Mouse (Mus musculus) embryonic facial prominence, embryonic 11.5 days (tissue): ENCODE data around the gene Fbxw11. TPM values are rescaled to one million over a fixed set of nuclear protein-coding genes. Genes with fewer than 3 reads are reported as not detected.
"Not testable (repeated sequence)": the region's sequence is repeated elsewhere in the genome, so short reads cannot be mapped to it uniquely, and the experiment has no call there.

ENCODE experiments used
- ATAC-seq: fragments of 200-750 bp; cut with Nextera tagmentation; replicated peaks from 2 replicates; pipeline ENCODE4 v1.8.0; 2017; ENCODE audit warnings: low read depth; ENCODE audit not compliant: insufficient number of reproducible peaks, low FRiP score, low TSS enrichment
- DNase-seq: peaks from one replicate; pipeline ENCODE4 v3.0.0-alpha.2; 2015; ENCODE audit warnings: low spot score
- H3K27ac ChIP-seq: fragments of 300-500 bp; sonication (generic); replicated peaks from 2 replicates; pipeline ENCODE4 v1.5.1; 2014; ENCODE audit warnings: mild to moderate bottlenecking, low read depth, low read length, control low read depth
- H3K27me3 ChIP-seq: fragments of 300-500 bp; sonication (generic); 2 replicates; pipeline ENCODE4 v1.6.1; 2014; ENCODE audit warnings: mild to moderate bottlenecking, low read length, moderate library complexity, mixed read lengths; ENCODE audit not compliant: control insufficient read depth, insufficient read depth
- H3K36me3 ChIP-seq: fragments of 300-500 bp; sonication (generic); replicated peaks from 2 replicates; pipeline ENCODE4 v1.6.1; 2014; ENCODE audit warnings: low read depth, mild to moderate bottlenecking, low read length, moderate library complexity, mixed read lengths; ENCODE audit not compliant: control insufficient read depth, insufficient read depth
- H3K4me1 ChIP-seq: fragments of 300-500 bp; sonication (generic); 2 replicates; pipeline ENCODE4 v1.6.1; 2014; ENCODE audit warnings: low read length, mixed read lengths; ENCODE audit not compliant: control insufficient read depth, insufficient read depth
- H3K4me2 ChIP-seq: fragments of 300-500 bp; sonication (generic); 2 replicates; pipeline ENCODE4 v1.6.1; 2014; ENCODE audit warnings: low read depth, mild to moderate bottlenecking, control low read depth, low read length, moderate library complexity
- H3K4me3 ChIP-seq: fragments of 300-500 bp; sonication (generic); 2 replicates; pipeline ENCODE4 v1.5.1; 2014; ENCODE audit warnings: low read depth, low read length, control low read depth
- H3K9ac ChIP-seq: fragments of 300-500 bp; sonication (generic); replicated peaks from 2 replicates; pipeline ENCODE4 v1.6.1; 2014; ENCODE audit warnings: mild to moderate bottlenecking, control low read depth, low read length
- H3K9me3 ChIP-seq: fragments of 300-500 bp; sonication (generic); replicated peaks from 2 replicates; pipeline ENCODE4 v1.6.1; 2016; ENCODE audit warnings: mild to moderate bottlenecking, low read length, inconsistent platforms, mixed read lengths; ENCODE audit not compliant: control insufficient read depth
- WGBS: fragments of 180-500 bp; shearing (Covaris S2); extraction: QIAGEN DNeasy Blood & Tissue Kit; methylation state at CpG from one replicate; pipeline ENCODE4 v1.1.7; 2014; 5-methylcytosine and 5-hydroxymethylcytosine counted together
- polyA plus RNA-seq: library from polyadenylated mRNA; unstranded; fragments of >200 nt; fragmentation: Nextera tagmentation; extraction: Ambion mirVana; gene quantifications from 2 replicates; pipeline ENCODE4 v1.2.1, GENCODE M21; 2014

Gene Fbxw11
- polyA plus RNA-seq, 1 experiment from 2014 or later = 90.6 TPM

GRCm38 (mm10) chr11:32679091-32679490 is 36.6 kb downstream of the Fbxw11 start:
- WGBS = 94% methylated on average over 4 of the region's 4 CpGs

GRCm38 (mm10) chr11:32680014-32680413 is 37.5 kb downstream of the Fbxw11 start:
- no peaks in the 10 kb centered on the region for H3K27me3 ChIP-seq
- no peaks in the 10 kb centered on the region for H3K9me3 ChIP-seq
- no peaks in the 10 kb centered on the region for H3K36me3 ChIP-seq
- DNase-seq (no peak), ATAC-seq (no peak)
- H3K9ac ChIP-seq = no peak overlapping the region
- no peak overlapping the region for H3K4me2 ChIP-seq
- 83% methylated on average over 4 of the region's 4 CpGs for WGBS
- no peak overlapping the region for H3K27ac ChIP-seq
- H3K4me3 ChIP-seq = no peak overlapping the region
- H3K4me1 ChIP-seq = no peaks in the 10 kb centered on the region

More at GRCm38 (mm10) chr11:32679091-32679490, 36.6 kb downstream of the Fbxw11 start:
- not testable (repeated sequence) for ATAC-seq, DNase-seq, H3K27me3 ChIP-seq, H3K4me1 ChIP-seq, H3K4me2 ChIP-seq, H3K4me3 ChIP-seq, H3K9me3 ChIP-seq, H3K27ac ChIP-seq, H3K9ac ChIP-seq, H3K36me3 ChIP-seq

GRCm38 (mm10) chr11:32681192-32681795 is 38.8 kb downstream of the Fbxw11 start:
- Histone ChIP-seq H3K4me1 (no peaks in the 10 kb centered on the region), H3K4me3 (no peak overlapping the region), H3K4me2 (no peak overlapping the region), H3K27me3 (no peaks in the 10 kb centered on the region), H3K36me3 (no peaks in the 10 kb centered on the region), H3K9ac (no peak overlapping the region), H3K27ac (no peak overlapping the region), H3K9me3 (no peaks in the 10 kb centered on the region)
- ATAC-seq (no peak), DNase-seq (no peak)
- 75% methylated on average over 3 of the region's 3 CpGs for WGBS

GRCm38 (mm10) chr11:32682335-32683102 is 40.0 kb downstream of the Fbxw11 start:
- H3K4me2 ChIP-seq = no peak overlapping the region
- no peak overlapping the region for H3K4me3 ChIP-seq
- ATAC-seq (no peak), DNase-seq (no peak)
- no peaks in the 10 kb centered on the region for H3K27me3 ChIP-seq
- H3K9ac ChIP-seq = no peak overlapping the region
- H3K4me1 ChIP-seq = no peaks in the 10 kb centered on the region
- no peaks in the 10 kb centered on the region for H3K9me3 ChIP-seq
- 85% methylated on average over 5 of the region's 5 CpGs for WGBS
- H3K27ac ChIP-seq = no peak overlapping the region
- no peaks in the 10 kb centered on the region for H3K36me3 ChIP-seq

- Histone ChIP-seq H3K27me3 (no peaks in the 10 kb centered on the region), H3K4me3 (no peak overlapping the region), H3K36me3 (no peaks in the 10 kb centered on the region), H3K9ac (no peak overlapping the region), H3K27ac (no peak overlapping the region), H3K9me3 (no peaks in the 10 kb centered on the region), H3K4me1 (no peaks in the 10 kb centered on the region), H3K4me2 (no peak overlapping the region)
- no peak for DNase-seq
- 77% methylated on average over 3 of the region's 3 CpGs for WGBS
- no peak for ATAC-seq
Observed at GRCm38 (mm10) chr11:32684690-32685254, 42.2 kb downstream of the Fbxw11 start.

GRCm38 (mm10) chr11:32688245-32688855 is 45.8 kb downstream of the Fbxw11 start:
- DNase-seq (no peak), ATAC-seq (no peak)
- H3K27ac ChIP-seq = no peak overlapping the region
- no peaks in the 10 kb centered on the region for H3K36me3 ChIP-seq
- WGBS = 97% methylated on average over 2 of the region's 2 CpGs
- H3K9ac ChIP-seq = no peak overlapping the region
- H3K4me1 ChIP-seq = no peaks in the 10 kb centered on the region
- no peak overlapping the region for H3K4me3 ChIP-seq
- no peaks in the 10 kb centered on the region for H3K27me3 ChIP-seq
- H3K4me2 ChIP-seq = no peak overlapping the region
- H3K9me3 ChIP-seq = no peaks in the 10 kb centered on the region

- H3K4me3 ChIP-seq = no peak overlapping the region
- H3K9ac ChIP-seq = no peak overlapping the region
- 91% methylated on average over 1 of the region's 1 CpGs for WGBS
- no peak overlapping the region for H3K4me2 ChIP-seq
- H3K4me1 ChIP-seq = no peaks in the 10 kb centered on the region
- H3K27me3 ChIP-seq = no peaks in the 10 kb centered on the region
- H3K27ac ChIP-seq = no peak overlapping the region
- H3K9me3 ChIP-seq = no peaks in the 10 kb centered on the region
- ATAC-seq (no peak), DNase-seq (no peak)
- no peaks in the 10 kb centered on the region for H3K36me3 ChIP-seq
Observed at GRCm38 (mm10) chr11:32689510-32689909, 47.0 kb downstream of the Fbxw11 start.

- Histone ChIP-seq H3K36me3 (no peaks in the 10 kb centered on the region), H3K4me3 (no peak overlapping the region), H3K9me3 (no peaks in the 10 kb centered on the region), H3K27me3 (no peaks in the 10 kb centered on the region), H3K4me1 (no peaks in the 10 kb centered on the region), H3K4me2 (no peak overlapping the region), H3K27ac (no peak overlapping the region), H3K9ac (no peak overlapping the region)
- DNase-seq = no peak
- ATAC-seq = no peak
- 95% methylated on average over 1 of the region's 1 CpGs for WGBS
Observed at GRCm38 (mm10) chr11:32692834-32693233, 50.3 kb downstream of the Fbxw11 start.
